Mouse (Mus musculus) heart, postnatal 36 days (tissue): ENCODE results near the gene Ccnd2. TPM values are rescaled to one million over a fixed set of nuclear protein-coding genes. Genes with fewer than 3 reads are reported as not detected.

Source experiments
- DNase-seq, 2 experiments: peaks; one replicate each; pipeline ENCODE4 v3.0.0; 2021 to 2022
- intact Hi-C: fragments of 180-260 bp; cut with DNase I; formaldehyde crosslinking; loops from one replicate; pipeline ENCODE4 v1.15.1; 2025
- total RNA-seq, 2 experiments: library from RNA; stranded (reverse); gene quantifications; 2 replicates each; pipeline ENCODE4 v1.2.3; 2021

Ccnd2 gene
- total RNA-seq, 2 experiments from 2014 or later = 107 to 138 TPM

GRCm38 (mm10) chr6:127114753-127115456, 37.1 kb downstream of the Ccnd2 start:
- intact Hi-C loops = no loop called here

GRCm38 (mm10) chr6:127109402-127109930, 42.5 kb downstream of the Ccnd2 start, which contains the start of gene Tigar:
Tigar (minus strand) TSS chr6:127109557.
- intact Hi-C loops = loop anchor here (10.0 kb wide), 1 partner anchor 265 kb away; the partner anchor contains the start of gene Ndufa9
- DNase-seq = peak; percentile 89

More at GRCm38 (mm10) chr6:127114753-127115456, 37.1 kb downstream of the Ccnd2 start:
- no peak for DNase-seq

GRCm38 (mm10) chr6:127108368-127109060, 43.5 kb downstream of the Ccnd2 start:
- intact Hi-C loops = loop anchor here (10.0 kb wide), 1 partner anchor 264 kb away; the partner anchor contains the start of gene Ndufa9
- no peak for DNase-seq

- intact Hi-C loops = loop anchor here (10.0 kb wide), 1 partner anchor 263 kb away; the partner anchor contains the start of gene Ndufa9
These were observed 44.6 kb downstream of the Ccnd2 start for GRCm38 (mm10) chr6:127107413-127107812.

GRCm38 (mm10) chr6:127106726-127107125, 45.3 kb downstream of the Ccnd2 start:
- intact Hi-C loops = loop anchor here (10.0 kb wide), 1 partner anchor 262 kb away; the partner anchor contains the start of gene Ndufa9
- DNase-seq = no peak

More at GRCm38 (mm10) chr6:127107413-127107812, 44.6 kb downstream of the Ccnd2 start:
- DNase-seq = no peak

- DNase-seq = peak; percentile 16 to 41
- intact Hi-C loops = loop anchor here (10.0 kb wide), 1 partner anchor 261 kb away; the partner anchor contains the start of gene Ndufa9
These were observed 45.8 kb downstream of the Ccnd2 start for GRCm38 (mm10) chr6:127106189-127106588.

- intact Hi-C loops = loop anchor here (10.0 kb wide), 1 partner anchor 260 kb away; the partner anchor contains the start of gene Ndufa9
- peak in 1 of 2 experiments; percentile 42 for DNase-seq
These were observed 46.9 kb downstream of the Ccnd2 start for GRCm38 (mm10) chr6:127105107-127105506.

- intact Hi-C loops = loop anchor here (10.0 kb wide), 1 partner anchor 260 kb away; the partner anchor contains the start of gene Ndufa9
- no peak for DNase-seq
These were observed 47.5 kb downstream of the Ccnd2 start for GRCm38 (mm10) chr6:127104396-127105029.

- no peak for DNase-seq
- intact Hi-C loops = loop anchor here (10.0 kb wide), 1 partner anchor 259 kb away; the partner anchor contains the start of gene Ndufa9
These were observed 48.3 kb downstream of the Ccnd2 start for GRCm38 (mm10) chr6:127103506-127104275.

GRCm38 (mm10) chr6:127094565-127094964, 57.4 kb downstream of the Ccnd2 start:
- intact Hi-C loops = no loop called here
- DNase-seq = no peak

- DNase-seq = no peak
- intact Hi-C loops = no loop called here
These were observed 65.3 kb downstream of the Ccnd2 start for GRCm38 (mm10) chr6:127086739-127087138.

GRCm38 (mm10) chr6:127081820-127082219, 70.2 kb downstream of the Ccnd2 start:
- no peak for DNase-seq
- intact Hi-C loops = loop anchor here (2.0 kb wide), 1 partner anchor 129 kb away; no protein-coding TSS in a partner anchor

- intact Hi-C loops = no loop called here
- DNase-seq = peak; percentile 27 to 33
These were observed 71.9 kb downstream of the Ccnd2 start for GRCm38 (mm10) chr6:127079867-127080731.

Other genes with a start within 250 kb of the Ccnd2 start
- gene Dyrk4, start 230.4 kb downstream of the Ccnd2 start, total RNA-seq = not detected
- gene Rad51ap1, start 212.6 kb downstream of the Ccnd2 start, total RNA-seq = 1 to 10 TPM; 1.3 to 1.7 TPM
- gene D6Wsu163e, start 212.2 kb downstream of the Ccnd2 start, total RNA-seq = 10 to 100 TPM; 11.2 to 13.5 TPM
- under 1 TPM; 0.22 to 0.81 TPM for gene Fgf6, start 136.6 kb downstream of the Ccnd2 start, total RNA-seq
- gene Fgf23, start 79.3 kb downstream of the Ccnd2 start, total RNA-seq = under 1 TPM in 1 of 2 experiments, not detected in 1; 0.14 TPM
- 10 to 100 TPM; 45.8 to 48.8 TPM for gene Tigar, start 42.6 kb downstream of the Ccnd2 start, total RNA-seq